Mouse (Mus musculus): Measurements from ENCODE around the gene Nxf1. TPM values are rescaled to one million over a fixed set of nuclear protein-coding genes. Genes with fewer than 3 reads are reported as not detected.
A peak's percentile ranks its signal among the peaks of the same experiment; 100 is the strongest.

Gene Nxf1
- polyA plus RNA-seq, 1 experiment from 2014 or later: 194 TPM

DNA sequence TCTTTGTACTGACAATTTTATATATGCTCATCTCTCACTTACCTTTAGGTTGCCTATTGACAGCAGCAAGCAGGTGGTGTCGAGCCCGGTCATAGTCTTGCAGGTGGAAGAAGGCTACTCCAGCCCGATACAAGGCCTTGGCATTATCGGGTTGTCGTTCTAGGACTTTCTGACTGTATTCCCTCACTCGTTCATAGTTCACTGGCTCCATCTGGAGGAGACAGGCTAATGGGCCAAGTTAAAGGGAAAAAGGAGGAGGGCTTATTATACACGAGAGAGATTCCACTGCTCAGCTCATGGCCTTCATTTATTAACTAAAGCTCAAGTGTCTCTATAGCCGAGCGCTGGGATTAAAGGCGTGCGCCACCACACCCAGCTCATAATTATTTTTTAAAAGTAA is 58.9 kb downstream of the Nxf1 start:
- H3K4me3 ChIP-seq: no peak overlapping the region
- peak overlapping the region; percentile 19 for H3K4me2 ChIP-seq
- H3K27me3 ChIP-seq: no peaks in the 10 kb centered on the region
- ATAC-seq: no peak
- peaks cover 57% of the 10 kb centered on the region for H3K36me3 ChIP-seq (ENCODE audit: poor library complexity, severe bottlenecking)
- 74% methylated on average over 11 of the region's 11 CpGs for WGBS
- H3K27ac ChIP-seq: no peak overlapping the region
- H3K9me3 ChIP-seq (replicated peaks): no peaks in the 10 kb centered on the region
- H3K4me1 ChIP-seq: peaks cover 32% of the 10 kb centered on the region
- peak overlapping the region; percentile 22; the same call in 1 of the 2 replicates for H3K9ac ChIP-seq

DNA sequence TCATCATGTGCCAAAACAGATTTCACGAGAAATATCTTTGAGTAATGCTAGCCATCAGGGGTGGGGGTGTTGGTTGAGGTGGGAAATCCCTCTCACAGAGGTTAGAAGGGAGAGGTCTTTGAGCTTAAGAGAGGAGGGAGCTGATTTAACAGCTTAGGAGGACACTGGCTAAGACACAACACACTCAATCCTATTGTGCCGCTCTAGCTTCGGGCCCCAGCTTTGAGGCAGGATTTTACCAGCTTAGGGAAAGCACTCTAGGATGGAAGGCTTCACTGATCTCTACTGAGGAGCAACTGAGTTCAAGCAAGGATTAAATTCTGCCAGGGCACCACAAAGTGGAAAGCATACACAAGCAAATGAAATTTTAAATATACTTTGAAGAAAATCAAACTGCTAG is 60.1 kb downstream of the Nxf1 start:
- Histone ChIP-seq H3K27me3 (no peaks in the 10 kb centered on the region), H3K36me3 (ENCODE audit: poor library complexity, severe bottlenecking) (peaks cover 47% of the 10 kb centered on the region), H3K4me2 (peak overlapping the region; percentile 48), H3K4me3 (peak overlapping the region; percentile 100), H3K27ac (no peak overlapping the region), H3K9me3 (replicated peaks) (no peaks in the 10 kb centered on the region), H3K9ac (peak overlapping the region; percentile 53), H3K4me1 (peaks cover 43% of the 10 kb centered on the region)
- 55% methylated on average over 3 of the region's 3 CpGs for WGBS
- no peak for ATAC-seq

GRCm38 (mm10) chr19:8818301-8818798 is 61.5 kb downstream of the Nxf1 start:
- WGBS: 29% methylated on average over 14 of the region's 14 CpGs
- Histone ChIP-seq H3K4me3 (peak overlapping the region; percentile 100), H3K9ac (peak overlapping the region; percentile 81), H3K27ac (peak overlapping the region; percentile 99), H3K36me3 (ENCODE audit: poor library complexity, severe bottlenecking) (peaks cover 42% of the 10 kb centered on the region), H3K9me3 (replicated peaks) (no peaks in the 10 kb centered on the region), H3K4me2 (peak overlapping the region; percentile 92), H3K4me1 (peaks cover 56% of the 10 kb centered on the region), H3K27me3 (no peaks in the 10 kb centered on the region)
- ATAC-seq: no peak

- H3K27me3 ChIP-seq: no peaks in the 10 kb centered on the region
- peaks cover 42% of the 10 kb centered on the region for H3K36me3 ChIP-seq (ENCODE audit: poor library complexity, severe bottlenecking)
- peak within 1 kb of the TSS; percentile 99 for H3K9ac ChIP-seq
- peak within 1 kb of the TSS; percentile 92 for H3K4me2 ChIP-seq
- ATAC-seq: peak; percentile 94
- peak within 1 kb of the TSS; percentile 99 for H3K27ac ChIP-seq
- peaks cover 58% of the 10 kb centered on the region for H3K4me1 ChIP-seq
- peak within 1 kb of the TSS; percentile 100 for H3K4me3 ChIP-seq
- under 1% methylated on average over 33 of the region's 33 CpGs for WGBS
- no peaks in the 10 kb centered on the region for H3K9me3 ChIP-seq (replicated peaks)
Observed at GRCm38 (mm10) chr19:8818801-8819595, 62.1 kb downstream of the Nxf1 start, which contains the start of gene Ttc9c. Gene Ttc9c, minus strand, starts transcription at chr19:8819333.

DNA sequence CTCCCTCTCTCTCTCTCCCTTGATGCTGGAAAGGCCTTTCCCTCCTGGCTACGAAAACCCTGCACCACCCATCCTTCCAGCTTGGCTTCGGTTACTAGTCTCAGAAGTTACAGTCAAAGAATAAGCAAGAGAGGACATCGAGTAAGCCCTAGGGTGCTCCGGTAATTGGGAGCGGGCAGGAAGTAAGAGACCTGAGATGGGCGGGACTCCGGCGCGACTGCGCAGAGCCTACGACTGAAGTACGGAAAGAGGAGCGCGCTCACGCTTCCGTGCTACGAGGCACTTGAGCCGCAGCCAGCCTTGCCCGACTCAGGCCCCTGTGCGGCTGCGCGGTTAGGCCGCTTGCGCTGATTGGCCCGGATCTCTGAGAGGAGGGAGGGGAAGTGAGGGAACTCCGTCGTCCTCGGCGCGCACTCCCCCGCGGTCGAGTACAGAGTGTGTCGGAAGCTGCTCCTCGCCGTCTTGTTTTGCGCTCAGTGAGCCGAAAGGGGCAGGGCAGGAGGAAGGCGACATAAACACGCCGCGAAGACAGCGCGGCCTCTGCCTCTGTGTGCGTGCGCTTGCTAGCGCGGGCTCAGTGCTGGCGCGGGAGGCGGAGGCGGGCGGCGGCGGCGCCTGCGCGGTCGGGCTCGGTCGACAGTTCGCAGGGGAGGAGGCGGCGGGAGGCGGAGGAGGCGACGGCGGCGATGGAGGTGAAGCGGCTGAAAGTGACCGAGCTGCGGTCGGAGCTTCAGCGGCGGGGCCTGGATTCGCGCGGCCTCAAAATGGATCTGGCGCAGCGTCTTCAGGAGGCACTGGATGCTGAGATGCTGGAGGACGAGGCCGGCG is 62.9 kb downstream of the Nxf1 start, which contains the start of gene Hnrnpul2:
Gene Hnrnpul2, plus strand, starts transcription at position 415 of the 828 bp plus-strand sequence.
- H3K27me3 ChIP-seq: no peaks in the 10 kb centered on the region
- H3K9me3 ChIP-seq (replicated peaks): no peaks in the 10 kb centered on the region
- peak within 1 kb of the TSS; percentile 99 for H3K9ac ChIP-seq
- H3K4me2 ChIP-seq: peak within 1 kb of the TSS; percentile 92
- H3K4me1 ChIP-seq: peaks cover 58% of the 10 kb centered on the region
- peak within 1 kb of the TSS; percentile 100 for H3K4me3 ChIP-seq
- peaks cover 43% of the 10 kb centered on the region for H3K36me3 ChIP-seq (ENCODE audit: poor library complexity, severe bottlenecking)
- peak; percentile 96 for ATAC-seq
- peak within 1 kb of the TSS; percentile 99 for H3K27ac ChIP-seq
- WGBS: under 1% methylated on average over 74 of the region's 83 CpGs

Small RNA genes within 50 kb of the gene (microRNA-seq; reads per million reads assigned to microRNA genes)
- not detected for gene Mir6992

Other genes with a start within 250 kb of the Nxf1 start
- gene Slc22a8, start 165.8 kb upstream of the Nxf1 start, polyA plus RNA-seq (2015; fragmentation: Nextera tagmentation; extraction: Ambion mirVana): 1.3 and 1.6 TPM in 2 replicates
- gene Slc22a6, start 139.0 kb upstream of the Nxf1 start, polyA plus RNA-seq (2015; fragmentation: Nextera tagmentation; extraction: Ambion mirVana): 1.6 and 3.2 TPM in 2 replicates
- gene Chrm1, start 93.3 kb upstream of the Nxf1 start, polyA plus RNA-seq (2015; fragmentation: Nextera tagmentation; extraction: Ambion mirVana): 0.94 and 1.3 TPM in 2 replicates
- gene Slc3a2, start 33.7 kb upstream of the Nxf1 start, polyA plus RNA-seq (2015; fragmentation: Nextera tagmentation; extraction: Ambion mirVana): 135 and 143 TPM in 2 replicates
- gene Wdr74, start 21.2 kb upstream of the Nxf1 start, polyA plus RNA-seq (2015; fragmentation: Nextera tagmentation; extraction: Ambion mirVana): 92.0 and 97.4 TPM in 2 replicates
- 1.9 and 3.7 TPM in 2 replicates for gene 1700092M07Rik, start 16.4 kb upstream of the Nxf1 start, polyA plus RNA-seq (2015; fragmentation: Nextera tagmentation; extraction: Ambion mirVana)
- gene Stx5a, start 15.7 kb upstream of the Nxf1 start, polyA plus RNA-seq (2015; fragmentation: Nextera tagmentation; extraction: Ambion mirVana): 117 and 118 TPM in 2 replicates
- 260 and 261 TPM in 2 replicates for gene Tmem223, start 13.9 kb downstream of the Nxf1 start, polyA plus RNA-seq (2015; fragmentation: Nextera tagmentation; extraction: Ambion mirVana)
- gene Tmem179b, start 17.4 kb downstream of the Nxf1 start, polyA plus RNA-seq (2015; fragmentation: Nextera tagmentation; extraction: Ambion mirVana): 35.9 and 36.5 TPM in 2 replicates
- 30.1 and 33.0 TPM in 2 replicates for gene Taf6l, start 29.3 kb downstream of the Nxf1 start, polyA plus RNA-seq (2015; fragmentation: Nextera tagmentation; extraction: Ambion mirVana)
- 174 and 190 TPM in 2 replicates for gene Polr2g, start 41.5 kb downstream of the Nxf1 start, polyA plus RNA-seq (2015; fragmentation: Nextera tagmentation; extraction: Ambion mirVana)
- 7.9 and 8.5 TPM in 2 replicates for gene Zbtb3, start 45.5 kb downstream of the Nxf1 start, polyA plus RNA-seq (2015; fragmentation: Nextera tagmentation; extraction: Ambion mirVana)
- 86.1 and 89.1 TPM in 2 replicates for gene Ttc9c, start 62.3 kb downstream of the Nxf1 start, polyA plus RNA-seq (2015; fragmentation: Nextera tagmentation; extraction: Ambion mirVana)
- 6.4 and 6.8 TPM in 2 replicates for gene Hnrnpul2, start 62.9 kb downstream of the Nxf1 start, polyA plus RNA-seq (2015; fragmentation: Nextera tagmentation; extraction: Ambion mirVana)
- gene AC129217.1, start 72.7 kb downstream of the Nxf1 start, polyA plus RNA-seq (2015; fragmentation: Nextera tagmentation; extraction: Ambion mirVana): not detected in 2 replicates
- gene Bscl2, start 80.4 kb downstream of the Nxf1 start, polyA plus RNA-seq (2015; fragmentation: Nextera tagmentation; extraction: Ambion mirVana): 66.9 and 72.1 TPM in 2 replicates
- gene Gng3, start 82.1 kb downstream of the Nxf1 start, polyA plus RNA-seq (2015; fragmentation: Nextera tagmentation; extraction: Ambion mirVana): 198 and 204 TPM in 2 replicates
- 0.28 and 0.39 TPM in 2 replicates for gene Lrrn4cl, start 93.7 kb downstream of the Nxf1 start, polyA plus RNA-seq (2015; fragmentation: Nextera tagmentation; extraction: Ambion mirVana)
- gene Ubxn1, start 114.4 kb downstream of the Nxf1 start, polyA plus RNA-seq (2015; fragmentation: Nextera tagmentation; extraction: Ambion mirVana): 188 and 194 TPM in 2 replicates
- gene Uqcc3, start 123.8 kb downstream of the Nxf1 start, polyA plus RNA-seq (2015; fragmentation: Nextera tagmentation; extraction: Ambion mirVana): 61.8 and 64.6 TPM in 2 replicates
- 73.6 and 85.7 TPM in 2 replicates for gene Lbhd1, start 126.7 kb downstream of the Nxf1 start, polyA plus RNA-seq (2015; fragmentation: Nextera tagmentation; extraction: Ambion mirVana)
- not detected in 2 replicates for gene Gm49403, start 126.9 kb downstream of the Nxf1 start, polyA plus RNA-seq (2015; fragmentation: Nextera tagmentation; extraction: Ambion mirVana)
- 92.5 and 97.7 TPM in 2 replicates for gene 1810009A15Rik, start 131.8 kb downstream of the Nxf1 start, polyA plus RNA-seq (2015; fragmentation: Nextera tagmentation; extraction: Ambion mirVana)
- gene Gm49416, start 131.9 kb downstream of the Nxf1 start, polyA plus RNA-seq (2015; fragmentation: Nextera tagmentation; extraction: Ambion mirVana): not detected in 2 replicates
- 37.9 and 44.5 TPM in 2 replicates for gene Ints5, start 135.9 kb downstream of the Nxf1 start, polyA plus RNA-seq (2015; fragmentation: Nextera tagmentation; extraction: Ambion mirVana)
- 83.6 and 91.5 TPM in 2 replicates for gene Ganab, start 141.0 kb downstream of the Nxf1 start, polyA plus RNA-seq (2015; fragmentation: Nextera tagmentation; extraction: Ambion mirVana)
- gene B3gat3, start 163.3 kb downstream of the Nxf1 start, polyA plus RNA-seq (2015; fragmentation: Nextera tagmentation; extraction: Ambion mirVana): 66.4 and 69.5 TPM in 2 replicates
- 1.2 and 1.3 TPM in 2 replicates for gene Rom1, start 172.3 kb downstream of the Nxf1 start, polyA plus RNA-seq (2015; fragmentation: Nextera tagmentation; extraction: Ambion mirVana)
- gene Eml3, start 172.5 kb downstream of the Nxf1 start, polyA plus RNA-seq (2015; fragmentation: Nextera tagmentation; extraction: Ambion mirVana): 8.9 and 9.6 TPM in 2 replicates
- 178 and 180 TPM in 2 replicates for gene Mta2, start 184.8 kb downstream of the Nxf1 start, polyA plus RNA-seq (2015; fragmentation: Nextera tagmentation; extraction: Ambion mirVana)
- gene Tut1, start 196.8 kb downstream of the Nxf1 start, polyA plus RNA-seq (2015; fragmentation: Nextera tagmentation; extraction: Ambion mirVana): 35.3 and 36.7 TPM in 2 replicates
- gene Eef1g, start 210.0 kb downstream of the Nxf1 start, polyA plus RNA-seq (2015; fragmentation: Nextera tagmentation; extraction: Ambion mirVana): 369 and 373 TPM in 2 replicates
- 2.8 and 3.0 TPM in 2 replicates for gene Ahnak, start 232.2 kb downstream of the Nxf1 start, polyA plus RNA-seq (2015; fragmentation: Nextera tagmentation; extraction: Ambion mirVana)

All from forebrain, embryonic 13.5 days (tissue).